Mouse (Mus musculus): ENCODE data around the gene Avil. TPM values are rescaled to one million over a fixed set of nuclear protein-coding genes. Genes with fewer than 3 reads are reported as not detected.
A peak's percentile ranks its signal among the peaks of the same experiment; 100 is the strongest.

Avil gene
- polyA plus RNA-seq, 1 experiment from 2014 or later = 0.07 TPM

DNA sequence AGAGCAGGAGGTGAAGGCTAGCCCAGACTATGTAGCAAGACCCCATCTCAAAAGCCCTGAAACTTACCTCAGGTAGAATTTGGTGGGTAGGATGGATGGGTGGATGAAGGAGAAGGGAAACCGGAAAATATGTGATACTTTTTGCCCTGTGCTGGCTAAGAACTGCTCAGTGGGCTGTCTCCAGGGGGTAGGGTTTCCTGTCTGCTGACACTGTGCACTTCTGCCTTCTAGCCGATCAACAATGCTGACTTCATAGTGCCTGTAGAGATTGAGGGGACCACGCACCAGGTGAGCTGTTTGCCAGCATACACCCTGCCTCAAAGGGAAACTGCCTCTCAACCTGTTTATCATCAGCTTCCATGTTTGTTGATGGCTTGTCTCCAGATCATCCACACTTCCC, 6.9 kb upstream of the Avil start:
- WGBS (ENCODE audit: insufficient replicate concordance) = 70% methylated on average over 3 of the region's 3 CpGs
- Histone ChIP-seq H3K4me3 (replicated peaks) (no peak overlapping the region), H3K4me1 (replicated peaks) (peaks cover 23% of the 10 kb centered on the region), H3K27me3 (no peaks in the 10 kb centered on the region), H3K9me3 (replicated peaks) (no peaks in the 10 kb centered on the region), H3K4me2 (no peak overlapping the region), H3K27ac (replicated peaks) (no peak overlapping the region), H3K9ac (no peak overlapping the region), H3K36me3 (replicated peaks) (peaks cover 63% of the 10 kb centered on the region)
- ATAC-seq (ENCODE audit: insufficient read depth) = no peak

DNA sequence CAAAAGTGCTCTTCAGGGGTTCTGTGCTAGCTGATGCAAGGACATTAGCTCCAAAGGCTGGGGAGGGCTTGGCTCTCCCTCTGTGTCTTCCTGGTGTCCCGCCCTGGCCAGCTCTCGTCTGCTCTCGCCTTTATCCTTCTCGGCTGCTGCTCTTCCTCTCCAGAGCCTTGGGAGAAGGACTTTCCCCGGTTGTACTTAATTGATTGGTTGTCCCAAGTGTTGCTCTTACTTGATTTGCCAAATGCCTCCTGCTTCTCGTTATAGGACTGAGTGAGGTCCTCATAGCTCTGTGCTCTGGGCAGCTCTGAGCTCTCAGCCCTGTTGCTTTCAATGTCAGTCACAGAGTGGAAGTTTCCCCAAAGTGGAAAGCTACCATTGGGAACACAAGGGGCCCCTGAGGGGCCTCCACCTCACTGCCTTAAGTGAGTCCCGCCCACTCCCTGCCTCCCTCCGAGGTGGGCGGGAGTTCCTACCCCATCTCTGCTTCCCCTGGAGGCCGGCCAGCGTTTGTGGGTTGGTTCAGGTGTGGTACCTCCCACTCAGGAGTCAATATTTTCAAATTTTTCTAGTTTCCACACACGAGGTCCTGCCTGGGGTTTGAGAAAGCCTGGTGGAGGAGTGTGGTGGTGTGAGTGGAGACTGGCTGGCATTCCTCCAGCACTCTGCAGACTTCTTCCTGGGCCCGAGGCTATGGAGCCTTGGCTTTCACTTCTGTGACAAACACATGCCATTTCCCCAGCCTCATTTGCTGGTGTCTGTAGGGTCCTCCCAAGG, 3.0 kb upstream of the Avil start:
- WGBS (ENCODE audit: insufficient replicate concordance) = 54% methylated on average over 13 of the region's 13 CpGs
- H3K9ac ChIP-seq = no peak overlapping the region
- no peak overlapping the region for H3K27ac ChIP-seq (replicated peaks)
- no peak for ATAC-seq (ENCODE audit: insufficient read depth)
- H3K4me1 ChIP-seq (replicated peaks) = peaks cover 7% of the 10 kb centered on the region; the same call in 1 of the 2 replicates
- no peaks in the 10 kb centered on the region for H3K27me3 ChIP-seq
- peaks cover 58% of the 10 kb centered on the region for H3K36me3 ChIP-seq (replicated peaks)
- H3K9me3 ChIP-seq (replicated peaks) = no peaks in the 10 kb centered on the region
- no peak overlapping the region for H3K4me3 ChIP-seq (replicated peaks)
- no peak overlapping the region for H3K4me2 ChIP-seq

DNA sequence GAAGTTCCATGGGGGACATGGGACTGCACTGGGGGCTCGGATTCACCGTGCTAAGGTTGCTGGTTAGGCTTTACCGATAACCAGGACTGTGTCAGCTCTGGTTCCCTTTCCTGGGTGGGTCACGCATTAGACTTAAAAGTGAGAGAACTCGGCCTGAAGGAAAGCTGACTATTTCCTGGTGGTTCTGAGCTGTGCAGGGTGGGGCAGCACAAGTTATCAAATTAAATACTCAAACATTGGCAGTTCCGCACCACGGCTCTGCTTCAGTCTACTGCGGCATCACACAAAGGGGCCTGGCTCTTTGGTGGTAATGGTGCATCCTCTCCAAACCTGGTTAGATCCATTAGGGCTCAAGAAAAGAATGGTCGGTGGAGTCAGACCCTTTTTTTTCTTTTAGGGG, 788 bp downstream of the Avil start:
- Histone ChIP-seq H3K4me1 (replicated peaks) (peaks cover 7% of the 10 kb centered on the region; the same call in 1 of the 2 replicates), H3K9ac (no peak overlapping the region), H3K36me3 (replicated peaks) (peaks cover 21% of the 10 kb centered on the region), H3K27ac (replicated peaks) (no peak overlapping the region), H3K27me3 (no peaks in the 10 kb centered on the region), H3K4me3 (replicated peaks) (no peak overlapping the region), H3K4me2 (no peak overlapping the region), H3K9me3 (replicated peaks) (no peaks in the 10 kb centered on the region)
- no peak for ATAC-seq (ENCODE audit: insufficient read depth)
- WGBS (ENCODE audit: insufficient replicate concordance) = 58% methylated on average over 9 of the region's 9 CpGs

DNA sequence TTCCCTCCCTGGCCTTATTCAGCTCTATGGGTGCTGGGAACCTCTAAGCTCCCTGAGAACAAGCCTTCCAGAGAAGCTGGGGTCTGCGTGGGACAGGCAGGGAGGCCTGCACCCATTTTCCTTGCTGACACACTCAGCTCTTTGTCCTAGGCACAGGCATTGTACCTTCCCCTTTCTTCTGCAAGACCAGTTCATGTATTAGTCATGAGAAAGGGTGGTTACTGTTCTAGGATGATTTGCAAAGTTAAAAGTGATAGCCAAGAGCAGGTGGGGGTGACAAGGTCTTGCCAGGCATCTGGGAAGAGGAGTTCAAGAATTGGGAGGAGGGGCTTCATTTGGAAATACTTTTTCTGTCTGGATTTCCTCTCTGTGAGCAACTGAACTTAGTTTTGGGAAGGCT, 1.5 kb downstream of the Avil start:
- Histone ChIP-seq H3K4me1 (replicated peaks) (peaks cover 7% of the 10 kb centered on the region; the same call in 1 of the 2 replicates), H3K9ac (no peak overlapping the region), H3K27ac (replicated peaks) (no peak overlapping the region), H3K4me3 (replicated peaks) (no peak overlapping the region), H3K4me2 (no peak overlapping the region), H3K9me3 (replicated peaks) (no peaks in the 10 kb centered on the region), H3K36me3 (replicated peaks) (peaks cover 21% of the 10 kb centered on the region), H3K27me3 (no peaks in the 10 kb centered on the region)
- ATAC-seq (ENCODE audit: insufficient read depth) = no peak
- WGBS (ENCODE audit: insufficient replicate concordance) = 72% methylated on average over 1 of the region's 1 CpGs

DNA sequence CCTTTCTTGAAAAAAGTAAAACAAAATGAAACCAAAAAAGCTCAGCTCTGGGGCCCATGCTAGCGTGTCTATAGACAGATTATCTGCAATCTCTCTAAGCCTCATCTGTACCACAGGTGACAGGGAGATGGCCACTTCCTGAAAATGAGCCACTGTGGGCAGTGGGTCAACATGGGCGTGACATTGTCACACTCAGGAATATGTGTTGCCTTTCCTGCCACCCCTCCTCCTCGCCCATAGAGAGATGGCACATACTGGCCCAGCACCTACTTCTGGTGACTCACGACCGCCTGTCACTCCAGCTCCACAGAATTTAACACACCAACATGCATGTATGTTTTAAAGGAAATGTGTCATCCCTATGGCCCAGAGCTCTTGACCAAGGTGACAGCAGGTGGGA, 2.3 kb downstream of the Avil start:
- H3K27me3 ChIP-seq = no peaks in the 10 kb centered on the region
- H3K9ac ChIP-seq = no peak overlapping the region
- peaks cover 1% of the 10 kb centered on the region; the same call in 1 of the 2 replicates for H3K4me1 ChIP-seq (replicated peaks)
- H3K4me2 ChIP-seq = no peak overlapping the region
- H3K9me3 ChIP-seq (replicated peaks) = no peaks in the 10 kb centered on the region
- H3K27ac ChIP-seq (replicated peaks) = no peak overlapping the region
- no peak for ATAC-seq (ENCODE audit: insufficient read depth)
- no peak overlapping the region for H3K4me3 ChIP-seq (replicated peaks)
- 52% methylated on average over 5 of the region's 5 CpGs for WGBS (ENCODE audit: insufficient replicate concordance)
- H3K36me3 ChIP-seq (replicated peaks) = peaks cover 14% of the 10 kb centered on the region

DNA sequence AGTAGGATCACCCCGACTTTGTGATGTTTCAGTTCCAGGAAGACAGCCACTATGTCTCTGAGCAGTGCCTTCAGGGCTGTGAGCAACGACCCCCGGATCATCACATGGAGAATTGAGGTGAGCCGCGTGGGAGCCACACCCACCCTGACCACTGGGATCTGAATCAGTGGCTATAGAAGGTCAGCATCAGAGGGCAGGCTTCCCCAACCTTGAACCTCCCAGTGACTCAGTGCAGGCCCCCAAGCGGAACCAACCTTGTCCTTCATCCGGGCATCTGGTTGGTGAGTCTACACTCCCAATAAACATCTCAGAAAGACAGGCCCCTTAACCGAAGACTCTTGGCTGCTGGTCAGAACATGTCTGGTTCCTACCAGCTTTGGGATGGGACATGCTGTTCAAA, 2.8 kb downstream of the Avil start:
- H3K27me3 ChIP-seq = no peaks in the 10 kb centered on the region
- H3K36me3 ChIP-seq (replicated peaks) = peaks cover 8% of the 10 kb centered on the region
- no peak overlapping the region for H3K9ac ChIP-seq
- H3K4me1 ChIP-seq (replicated peaks) = no peaks in the 10 kb centered on the region; the same call in 1 of the 2 replicates
- 62% methylated on average over 8 of the region's 8 CpGs for WGBS (ENCODE audit: insufficient replicate concordance)
- ATAC-seq (ENCODE audit: insufficient read depth) = no peak
- H3K9me3 ChIP-seq (replicated peaks) = no peaks in the 10 kb centered on the region
- no peak overlapping the region for H3K4me2 ChIP-seq
- no peak overlapping the region for H3K4me3 ChIP-seq (replicated peaks)
- H3K27ac ChIP-seq (replicated peaks) = no peak overlapping the region

DNA sequence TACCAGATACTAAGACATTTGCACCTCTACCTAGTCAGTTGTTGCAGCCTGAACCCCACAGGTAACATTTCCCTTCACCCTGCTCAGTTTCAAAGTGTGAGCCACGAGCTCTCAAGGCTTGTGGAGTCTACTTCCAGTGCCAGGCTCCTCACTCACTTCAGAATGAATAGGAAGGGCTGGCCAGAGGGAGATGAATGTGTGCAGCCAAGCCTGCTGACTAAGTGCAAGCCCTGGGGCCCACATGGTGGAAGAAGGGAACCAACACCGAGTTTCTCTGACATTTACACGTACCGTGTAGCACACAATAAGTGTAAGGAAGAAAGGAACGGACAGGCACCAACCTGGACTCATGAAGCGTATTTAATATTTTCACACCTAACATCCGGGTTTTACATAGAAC, 3.3 kb downstream of the Avil start:
- no peaks in the 10 kb centered on the region for H3K9me3 ChIP-seq (replicated peaks)
- no peak overlapping the region for H3K27ac ChIP-seq (replicated peaks)
- ATAC-seq (ENCODE audit: insufficient read depth) = no peak
- WGBS (ENCODE audit: insufficient replicate concordance) = 61% methylated on average over 7 of the region's 7 CpGs
- H3K4me2 ChIP-seq = no peak overlapping the region
- no peaks in the 10 kb centered on the region; the same call in 1 of the 2 replicates for H3K4me1 ChIP-seq (replicated peaks)
- H3K27me3 ChIP-seq = no peaks in the 10 kb centered on the region
- H3K4me3 ChIP-seq (replicated peaks) = no peak overlapping the region
- no peak overlapping the region for H3K9ac ChIP-seq
- peaks cover 3% of the 10 kb centered on the region for H3K36me3 ChIP-seq (replicated peaks)

DNA sequence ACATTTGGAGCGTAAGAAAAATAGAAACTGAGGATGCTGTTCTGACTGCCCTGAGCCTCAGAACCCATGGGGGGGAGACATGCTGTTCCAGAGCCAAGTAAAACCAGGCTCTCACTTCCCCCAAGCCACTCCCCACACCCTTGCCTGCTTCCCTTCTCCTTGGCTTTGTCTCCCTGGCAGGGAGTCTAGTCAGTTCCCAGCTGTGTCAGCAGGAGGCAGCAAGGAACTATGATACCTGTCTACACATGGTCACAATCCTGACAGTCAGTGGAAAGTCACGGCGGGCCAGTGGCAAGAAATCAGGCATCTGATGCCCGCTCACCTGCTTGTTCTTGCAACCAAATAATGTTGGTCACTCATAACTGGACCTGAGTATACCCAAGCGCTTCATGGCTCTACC, 16.0 kb downstream of the Avil start:
- Histone ChIP-seq H3K27me3 (no peaks in the 10 kb centered on the region), H3K9ac (no peak overlapping the region), H3K4me2 (no peak overlapping the region), H3K9me3 (replicated peaks) (no peaks in the 10 kb centered on the region), H3K4me3 (replicated peaks) (no peak overlapping the region), H3K36me3 (replicated peaks) (no peaks in the 10 kb centered on the region), H3K4me1 (replicated peaks) (no peaks in the 10 kb centered on the region), H3K27ac (replicated peaks) (no peak overlapping the region)
- WGBS (ENCODE audit: insufficient replicate concordance) = 42% methylated on average over 5 of the region's 5 CpGs
- no peak for ATAC-seq (ENCODE audit: insufficient read depth)

DNA sequence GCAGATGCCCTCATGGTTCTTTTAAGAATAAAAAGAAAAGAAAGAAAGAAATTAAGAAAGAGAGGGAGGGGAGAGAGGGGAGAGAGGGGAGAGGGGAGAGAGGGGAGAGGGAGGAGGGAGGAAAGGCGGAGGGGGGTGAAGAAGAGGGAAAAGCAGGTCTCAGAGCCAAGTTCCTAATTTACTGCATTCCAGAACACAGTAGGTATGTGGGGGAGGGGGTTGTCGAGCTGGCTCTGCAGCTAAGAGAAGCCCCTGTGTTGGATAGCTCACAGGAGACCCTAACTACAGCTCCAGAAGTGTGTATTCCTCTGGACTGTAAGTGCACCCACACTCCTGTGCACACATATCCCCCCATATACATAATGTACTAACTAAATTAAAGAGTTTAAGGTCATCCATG, 16.6 kb downstream of the Avil start:
- H3K4me1 ChIP-seq (replicated peaks) = no peaks in the 10 kb centered on the region
- H3K27ac ChIP-seq (replicated peaks) = no peak overlapping the region
- no peak for ATAC-seq (ENCODE audit: insufficient read depth)
- 19% methylated on average over 2 of the region's 2 CpGs for WGBS (ENCODE audit: insufficient replicate concordance)
- H3K9me3 ChIP-seq (replicated peaks) = no peaks in the 10 kb centered on the region
- H3K36me3 ChIP-seq (replicated peaks) = no peaks in the 10 kb centered on the region
- no peaks in the 10 kb centered on the region for H3K27me3 ChIP-seq
- H3K4me3 ChIP-seq (replicated peaks) = no peak overlapping the region
- no peak overlapping the region for H3K9ac ChIP-seq
- no peak overlapping the region for H3K4me2 ChIP-seq

DNA sequence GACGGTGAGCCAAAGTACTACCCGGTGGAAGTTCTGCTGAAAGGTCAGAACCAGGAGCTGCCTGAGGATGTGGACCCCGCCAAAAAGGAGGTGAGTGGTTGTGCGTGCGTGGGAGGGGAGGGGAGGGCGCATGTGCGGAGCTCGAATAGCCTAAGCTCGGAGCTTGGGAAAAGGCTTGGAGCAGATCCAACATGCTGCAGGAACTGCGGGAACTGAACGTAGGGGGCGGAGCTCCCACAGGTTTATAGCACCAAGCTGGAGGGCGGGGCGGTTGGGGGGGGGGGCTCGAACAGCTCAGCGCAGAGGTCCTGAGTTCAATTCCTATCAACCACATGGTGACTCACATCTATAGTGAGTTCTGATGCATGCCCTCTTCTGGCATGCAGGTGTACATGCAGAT, 17.9 kb downstream of the Avil start:
- WGBS (ENCODE audit: insufficient replicate concordance) = 69% methylated on average over 16 of the region's 16 CpGs
- no peak overlapping the region for H3K27ac ChIP-seq (replicated peaks)
- no peak overlapping the region for H3K4me3 ChIP-seq (replicated peaks)
- H3K9ac ChIP-seq = no peak overlapping the region
- H3K27me3 ChIP-seq = no peaks in the 10 kb centered on the region
- H3K4me2 ChIP-seq = no peak overlapping the region
- peaks cover 9% of the 10 kb centered on the region; the same call in 1 of the 2 replicates for H3K36me3 ChIP-seq (replicated peaks)
- no peaks in the 10 kb centered on the region for H3K9me3 ChIP-seq (replicated peaks)
- H3K4me1 ChIP-seq (replicated peaks) = no peaks in the 10 kb centered on the region
- ATAC-seq (ENCODE audit: insufficient read depth) = no peak

DNA sequence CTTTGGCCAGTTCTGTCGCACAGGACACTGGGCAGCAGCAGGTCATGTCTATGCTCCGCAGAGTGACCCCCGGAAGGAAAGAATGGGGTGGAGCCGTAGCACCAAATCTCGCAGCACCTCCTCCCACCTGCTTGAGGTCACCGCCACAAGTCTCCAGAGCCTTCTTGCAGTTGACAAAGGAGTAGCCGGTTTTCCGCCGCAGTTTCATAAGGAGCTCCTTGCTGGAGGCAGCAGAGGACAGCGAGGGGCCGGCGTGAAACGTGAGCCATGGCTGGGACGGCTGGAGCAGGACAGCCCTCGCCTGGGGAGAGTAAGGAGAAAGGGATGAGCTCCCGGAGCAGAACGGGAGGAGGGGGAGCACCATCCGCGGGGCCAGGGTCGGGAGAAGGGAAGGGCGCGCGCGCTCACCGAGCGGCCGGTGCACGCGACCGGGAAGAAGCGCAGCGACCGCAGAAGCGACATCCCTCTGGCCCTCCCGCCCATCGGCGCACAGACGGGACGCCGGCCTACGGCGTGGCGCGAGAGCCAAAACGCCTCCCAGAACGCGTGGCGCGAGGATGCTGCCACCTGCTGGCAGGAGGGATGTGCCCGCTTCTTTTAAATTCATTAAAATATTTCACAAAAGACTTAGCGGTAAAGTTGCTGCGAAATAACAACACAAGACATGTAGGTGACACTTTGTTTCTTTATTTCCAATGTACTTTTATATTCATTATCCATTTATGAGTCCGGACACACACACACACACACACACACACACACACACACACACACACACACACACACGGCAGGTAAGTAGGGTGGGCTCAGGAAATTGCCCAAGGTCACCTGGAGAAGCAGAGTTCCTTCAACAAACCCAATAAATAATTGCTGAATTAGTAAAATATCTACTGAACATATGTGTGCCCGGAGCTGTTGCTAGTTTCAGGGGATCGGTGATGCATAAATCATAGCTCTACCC, 30.1 kb downstream of the Avil start, which contains the start of gene Tsfm:
Gene Tsfm (minus strand): TSS at position 505 of the 961 bp plus-strand sequence.
- Histone ChIP-seq H3K4me1 (replicated peaks) (peaks cover 12% of the 10 kb centered on the region), H3K9ac (peak within 1 kb of the TSS; percentile 76), H3K27ac (replicated peaks) (peak within 1 kb of the TSS; percentile 62; the same call in 1 of the 2 replicates), H3K4me2 (peak within 1 kb of the TSS; percentile 97), H3K4me3 (replicated peaks) (peak within 1 kb of the TSS; percentile 86), H3K9me3 (replicated peaks) (no peaks in the 10 kb centered on the region), H3K27me3 (peaks cover 5% of the 10 kb centered on the region; the same call in 1 of the 2 replicates), H3K36me3 (replicated peaks) (peaks cover 33% of the 10 kb centered on the region)
- 5% methylated on average over 56 of the region's 56 CpGs for WGBS (ENCODE audit: insufficient replicate concordance)
- ATAC-seq (ENCODE audit: insufficient read depth) = peak; percentile 86
